Mouse (Mus musculus): ENCODE results near the gene Nap1l1. TPM values are rescaled to one million over a fixed set of nuclear protein-coding genes. Genes with fewer than 3 reads are reported as not detected.
A peak's percentile ranks its signal among the peaks of the same experiment; 100 is the strongest.
"Not testable (repeated sequence)": the region's sequence is repeated elsewhere in the genome, so short reads cannot be mapped to it uniquely, and the experiment has no call there.

The Nap1l1 gene
- polyA plus RNA-seq, 1 experiment from 2014 or later = 127 TPM

GRCm38 (mm10) chr10:111476301-111476700 lies 3.3 kb downstream of the Nap1l1 start:
- no peak for ATAC-seq
- TF ChIP-seq CTCF (IDR thresholded peaks at IDR 0.05) (no peak), EP300 (IDR thresholded peaks at IDR 0.05) (no peak)
- no peak overlapping the region for H3K9ac ChIP-seq (replicated peaks; ENCODE audit: low read depth)
- no peak overlapping the region for H3K27ac ChIP-seq (ENCODE audit: low read length)
- WGBS = 62% methylated on average over 4 of the region's 4 CpGs
- peaks cover 5% of the 10 kb centered on the region; the same call in 1 of the 2 replicates for H3K4me1 ChIP-seq (ENCODE audit: insufficient read depth, low read depth, low read length)
- no peak overlapping the region for H3K4me3 ChIP-seq (ENCODE audit: low read depth, low read length)
- no peak overlapping the region for H3K4me2 ChIP-seq (replicated peaks; ENCODE audit: low read depth, low read length)
- no peaks in the 10 kb centered on the region for H3K36me3 ChIP-seq (ENCODE audit: insufficient read depth, low read length)
- no peaks in the 10 kb centered on the region for H3K27me3 ChIP-seq (replicated peaks; ENCODE audit: insufficient read depth, low read length)
- no peak for DNase-seq (ENCODE audit: low spot score)
- H3K9me3 ChIP-seq (ENCODE audit: low read length) = no peaks in the 10 kb centered on the region

- H3K9me3 ChIP-seq (ENCODE audit: low read length) = no peaks in the 10 kb centered on the region
- no peaks in the 10 kb centered on the region for H3K36me3 ChIP-seq (ENCODE audit: insufficient read depth, low read length)
- ATAC-seq (no peak), DNase-seq (ENCODE audit: low spot score) (peak; percentile 23)
- no peak overlapping the region for H3K4me3 ChIP-seq (ENCODE audit: low read depth, low read length)
- whole genome bisulfite sequencing = 64% methylated on average over 6 of the region's 6 CpGs
- no peak overlapping the region for H3K9ac ChIP-seq (replicated peaks; ENCODE audit: low read depth)
- no peak overlapping the region for H3K27ac ChIP-seq (ENCODE audit: low read length)
- peaks cover 5% of the 10 kb centered on the region; the same call in 1 of the 2 replicates for H3K4me1 ChIP-seq (ENCODE audit: insufficient read depth, low read depth, low read length)
- H3K27me3 ChIP-seq (replicated peaks; ENCODE audit: insufficient read depth, low read length) = no peaks in the 10 kb centered on the region
- no peak for TF ChIP-seq EP300 (IDR thresholded peaks at IDR 0.05)
- no peak for TF ChIP-seq CTCF (IDR thresholded peaks at IDR 0.05)
- no peak overlapping the region; the same call in 1 of the 2 replicates for H3K4me2 ChIP-seq (replicated peaks; ENCODE audit: low read depth, low read length)
Observed at GRCm38 (mm10) chr10:111476989-111477510, 4.0 kb downstream of the Nap1l1 start.

GRCm38 (mm10) chr10:111479599-111479998 lies 6.6 kb downstream of the Nap1l1 start:
- no peak overlapping the region for H3K9ac ChIP-seq (replicated peaks; ENCODE audit: low read depth)
- H3K4me3 ChIP-seq (ENCODE audit: low read depth, low read length) = no peak overlapping the region
- 79% methylated on average over 5 of the region's 5 CpGs for WGBS
- no peak overlapping the region for H3K27ac ChIP-seq (ENCODE audit: low read length)
- H3K36me3 ChIP-seq (ENCODE audit: insufficient read depth, low read length) = 0 out of 2 replicates have a peak, but pooled peaks cover 4% of the 10 kb centered on the region
- DNase-seq (ENCODE audit: low spot score) = no peak
- no peak for ATAC-seq
- H3K9me3 ChIP-seq (ENCODE audit: low read length) = no peaks in the 10 kb centered on the region
- H3K4me2 ChIP-seq (replicated peaks; ENCODE audit: low read depth, low read length) = no peak overlapping the region
- H3K4me1 ChIP-seq (ENCODE audit: insufficient read depth, low read depth, low read length) = peaks cover 13% of the 10 kb centered on the region; the same call in 1 of the 2 replicates
- H3K27me3 ChIP-seq (replicated peaks; ENCODE audit: insufficient read depth, low read length) = no peaks in the 10 kb centered on the region
- no peak for TF ChIP-seq CTCF (IDR thresholded peaks at IDR 0.05)
- no peak for TF ChIP-seq EP300 (IDR thresholded peaks at IDR 0.05)

- Histone ChIP-seq H3K9me3 (ENCODE audit: low read length) (no peaks in the 10 kb centered on the region), H3K27me3 (replicated peaks; ENCODE audit: insufficient read depth, low read length) (no peaks in the 10 kb centered on the region), H3K4me2 (replicated peaks; ENCODE audit: low read depth, low read length) (no peak overlapping the region), H3K27ac (ENCODE audit: low read length) (no peak overlapping the region), H3K9ac (replicated peaks; ENCODE audit: low read depth) (no peak overlapping the region), H3K36me3 (ENCODE audit: insufficient read depth, low read length) (peaks cover 9% of the 10 kb centered on the region; the same call in 1 of the 2 replicates), H3K4me3 (ENCODE audit: low read depth, low read length) (no peak overlapping the region), H3K4me1 (ENCODE audit: insufficient read depth, low read depth, low read length) (peaks cover 11% of the 10 kb centered on the region; the same call in 1 of the 2 replicates)
- TF ChIP-seq EP300 (IDR thresholded peaks at IDR 0.05) = no peak
- no peak for TF ChIP-seq CTCF (IDR thresholded peaks at IDR 0.05)
- ATAC-seq (no peak), DNase-seq (ENCODE audit: low spot score) (no peak)
- 78% methylated on average over 2 of the region's 2 CpGs for WGBS
Observed at GRCm38 (mm10) chr10:111482654-111483053, 9.6 kb downstream of the Nap1l1 start.

- WGBS = 44% methylated on average over 5 of the region's 5 CpGs
- TF ChIP-seq CTCF (IDR thresholded peaks at IDR 0.05) = no peak
- no peak for TF ChIP-seq EP300 (IDR thresholded peaks at IDR 0.05)
- Histone ChIP-seq H3K4me1 (ENCODE audit: insufficient read depth, low read depth, low read length) (peaks cover 11% of the 10 kb centered on the region; the same call in 1 of the 2 replicates), H3K4me2 (replicated peaks; ENCODE audit: low read depth, low read length) (no peak overlapping the region), H3K9me3 (ENCODE audit: low read length) (no peaks in the 10 kb centered on the region), H3K4me3 (ENCODE audit: low read depth, low read length) (no peak overlapping the region), H3K27me3 (replicated peaks; ENCODE audit: insufficient read depth, low read length) (no peaks in the 10 kb centered on the region), H3K36me3 (ENCODE audit: insufficient read depth, low read length) (peaks cover 10% of the 10 kb centered on the region; the same call in 1 of the 2 replicates), H3K27ac (ENCODE audit: low read length) (no peak overlapping the region), H3K9ac (replicated peaks; ENCODE audit: low read depth) (no peak overlapping the region)
- ATAC-seq (no peak), DNase-seq (ENCODE audit: low spot score) (no peak)
Observed at GRCm38 (mm10) chr10:111484079-111484478, 11.1 kb downstream of the Nap1l1 start.

- 67% methylated on average over 2 of the region's 2 CpGs for WGBS
- no peak for ATAC-seq
- Histone ChIP-seq H3K4me3 (ENCODE audit: low read depth, low read length) (no peak overlapping the region), H3K27ac (ENCODE audit: low read length) (no peak overlapping the region), H3K9me3 (ENCODE audit: low read length) (no peaks in the 10 kb centered on the region), H3K36me3 (ENCODE audit: insufficient read depth, low read length) (peaks cover 15% of the 10 kb centered on the region; the same call in 1 of the 2 replicates), H3K4me1 (ENCODE audit: insufficient read depth, low read depth, low read length) (0 out of 2 replicates have a peak, but pooled peaks cover 3% of the 10 kb centered on the region), H3K27me3 (replicated peaks; ENCODE audit: insufficient read depth, low read length) (no peaks in the 10 kb centered on the region), H3K4me2 (replicated peaks; ENCODE audit: low read depth, low read length) (no peak overlapping the region), H3K9ac (replicated peaks; ENCODE audit: low read depth) (no peak overlapping the region)
- DNase-seq (ENCODE audit: low spot score) = no peak
- TF ChIP-seq EP300 (IDR thresholded peaks at IDR 0.05) (no peak), CTCF (IDR thresholded peaks at IDR 0.05) (peak; percentile 50)
Observed at GRCm38 (mm10) chr10:111488793-111489192, 15.8 kb downstream of the Nap1l1 start.

- WGBS = 78% methylated on average over 4 of the region's 4 CpGs
- not testable (repeated sequence) for H3K9ac ChIP-seq (replicated peaks; ENCODE audit: low read depth); H3K4me3 ChIP-seq (ENCODE audit: low read depth, low read length); H3K4me2 ChIP-seq (replicated peaks; ENCODE audit: low read depth, low read length); H3K27ac ChIP-seq (ENCODE audit: low read length); H3K27me3 ChIP-seq (replicated peaks; ENCODE audit: insufficient read depth, low read length); DNase-seq (ENCODE audit: low spot score); H3K4me1 ChIP-seq (ENCODE audit: insufficient read depth, low read depth, low read length); ATAC-seq; H3K9me3 ChIP-seq (ENCODE audit: low read length)
- peaks cover 15% of the 10 kb centered on the region; the same call in 1 of the 2 replicates for H3K36me3 ChIP-seq (ENCODE audit: insufficient read depth, low read length)
Observed at GRCm38 (mm10) chr10:111490079-111490478, 17.1 kb downstream of the Nap1l1 start.

Measured in lung, postnatal 0 days (tissue).